Mouse (Mus musculus) kidney, embryonic 15.5 days (tissue): Measurements from ENCODE around the gene Atat1. TPM values are rescaled to one million over a fixed set of nuclear protein-coding genes. Genes with fewer than 3 reads are reported as not detected.
A peak's percentile ranks its signal among the peaks of the same experiment; 100 is the strongest.
"Not testable (repeated sequence)": the region's sequence is repeated elsewhere in the genome, so short reads cannot be mapped to it uniquely, and the experiment has no call there.

Source experiments
- ATAC-seq: fragments of 200-750 bp; cut with Nextera tagmentation; replicated peaks from 2 replicates; pipeline ENCODE4 v1.8.0; 2017; ENCODE audit warnings: moderate TSS enrichment; ENCODE audit not compliant: low FRiP score
- H3K27ac ChIP-seq: fragments of 300-500 bp; sonication (generic); 2 replicates; pipeline ENCODE4 v1.5.1; 2015; ENCODE audit warnings: mild to moderate bottlenecking, inconsistent platforms
- H3K27me3 ChIP-seq: fragments of 300-500 bp; sonication (generic); 2 replicates; pipeline ENCODE4 v1.6.1; 2015; ENCODE audit warnings: inconsistent platforms
- H3K36me3 ChIP-seq: fragments of 300-500 bp; sonication (generic); 2 replicates; pipeline ENCODE4 v1.6.1; 2015; ENCODE audit warnings: inconsistent platforms
- H3K4me1 ChIP-seq: fragments of 300-500 bp; sonication (generic); 2 replicates; pipeline ENCODE4 v1.6.1; 2015; ENCODE audit warnings: inconsistent platforms
- H3K4me2 ChIP-seq: fragments of 300-500 bp; sonication (generic); 2 replicates; pipeline ENCODE4 v1.6.1; 2015; ENCODE audit warnings: moderate library complexity, mild to moderate bottlenecking, inconsistent platforms
- H3K4me3 ChIP-seq: fragments of 300-500 bp; sonication (generic); replicated peaks from 2 replicates; pipeline ENCODE4 v1.5.1; 2015; ENCODE audit warnings: mild to moderate bottlenecking, inconsistent platforms
- H3K9ac ChIP-seq: fragments of 300-500 bp; sonication (generic); 2 replicates; pipeline ENCODE4 v1.6.1; 2015; ENCODE audit warnings: mild to moderate bottlenecking, inconsistent platforms
- H3K9me3 ChIP-seq: fragments of 300-500 bp; sonication (generic); replicated peaks from 2 replicates; pipeline ENCODE4 v1.6.1; 2016; ENCODE audit warnings: inconsistent platforms
- WGBS: fragments of 180-500 bp; shearing (Covaris S2); methylation state at CpG from one replicate; pipeline ENCODE4 v1.1.7; 2015; ENCODE audit warnings: mixed read lengths; 5-methylcytosine and 5-hydroxymethylcytosine counted together
- polyA plus RNA-seq: library from polyadenylated mRNA; unstranded; fragments of >200 nt; fragmentation: Nextera tagmentation; extraction: Ambion mirVana; gene quantifications from 2 replicates; pipeline ENCODE4 v1.2.1, GENCODE M21; 2015

The Atat1 gene
- polyA plus RNA-seq: 86.5 and 91.6 TPM in 2 replicates

DNA sequence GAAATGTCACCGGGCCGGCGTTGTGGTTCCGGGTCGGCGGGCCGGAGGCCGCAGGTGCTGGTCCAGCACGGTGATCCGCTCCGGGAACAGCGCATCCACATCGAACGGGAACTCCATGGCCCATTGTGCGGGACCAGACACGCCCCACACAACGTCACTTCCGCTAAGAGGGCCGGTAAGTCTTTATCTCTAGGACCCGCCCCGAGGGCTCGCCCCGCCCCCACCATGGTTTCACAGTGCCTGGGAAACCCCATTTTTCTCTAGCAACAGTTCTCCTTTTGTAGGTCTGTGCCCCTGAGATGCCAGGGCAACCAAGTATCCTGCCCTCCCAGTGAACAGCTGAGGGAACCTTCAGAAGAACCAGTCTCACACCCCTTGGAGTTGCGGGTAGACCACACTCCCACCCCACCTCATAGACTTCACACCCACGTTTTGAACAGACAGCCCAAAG is at the start of gene Atat1:
Gene Atat1 (minus strand): TSS at position 157 of the 451 bp plus-strand sequence.
- no peaks in the 10 kb centered on the region for H3K9me3 ChIP-seq
- WGBS: 3% methylated on average over 25 of the region's 25 CpGs
- H3K27ac ChIP-seq: peak within 1 kb of the TSS; percentile 82
- no peaks in the 10 kb centered on the region for H3K27me3 ChIP-seq
- H3K4me1 ChIP-seq: peaks cover 21% of the 10 kb centered on the region
- H3K9ac ChIP-seq: peak within 1 kb of the TSS; percentile 61
- peak within 1 kb of the TSS; percentile 77 for H3K4me2 ChIP-seq
- H3K4me3 ChIP-seq: peak within 1 kb of the TSS; percentile 81
- peak; percentile 90 for ATAC-seq
- H3K36me3 ChIP-seq: peaks cover 75% of the 10 kb centered on the region

DNA sequence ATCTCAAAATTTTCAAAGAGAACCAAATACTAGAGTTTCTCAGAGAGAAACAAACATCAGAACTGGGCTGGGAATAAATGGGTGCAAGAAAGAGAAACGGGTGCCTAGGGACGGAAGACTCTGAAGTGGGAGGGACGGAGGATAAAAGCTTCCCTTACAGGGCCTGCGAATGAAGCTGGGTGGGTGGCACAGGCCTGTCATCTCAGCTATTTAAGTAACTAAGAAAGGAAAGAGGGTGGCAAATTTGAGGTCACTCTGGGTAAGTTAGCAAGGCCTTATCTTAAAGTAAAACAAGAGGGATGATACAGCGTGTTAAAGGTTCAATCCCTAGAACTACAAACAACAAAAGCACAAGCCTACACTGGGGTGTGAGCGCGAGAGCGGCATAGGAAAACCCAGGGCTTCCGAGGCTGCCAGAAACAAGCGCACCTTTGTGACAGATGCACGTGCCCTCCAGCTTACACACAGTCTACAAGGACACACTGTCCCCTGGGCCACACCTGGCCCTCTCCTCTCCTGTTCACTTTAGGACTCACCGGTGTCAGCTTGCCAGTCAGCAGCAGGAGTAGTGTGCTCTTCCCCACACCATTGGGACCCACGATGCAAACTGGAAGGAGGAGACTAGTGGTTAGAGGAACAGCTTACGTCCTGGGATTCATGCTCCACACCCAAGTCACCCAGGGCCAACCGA is 48.8 kb upstream of the Atat1 start:
- ATAC-seq: no peak
- Histone ChIP-seq H3K36me3 (peaks cover 86% of the 10 kb centered on the region), H3K9ac (no peak overlapping the region), H3K4me3 (no peak overlapping the region), H3K9me3 (no peaks in the 10 kb centered on the region), H3K4me1 (no peaks in the 10 kb centered on the region), H3K4me2 (no peak overlapping the region), H3K27me3 (no peaks in the 10 kb centered on the region), H3K27ac (no peak overlapping the region)
- 96% methylated on average over 15 of the region's 15 CpGs for WGBS

- WGBS: 83% methylated on average over 8 of the region's 8 CpGs
- Histone ChIP-seq H3K36me3 (peaks cover 46% of the 10 kb centered on the region), H3K4me3 (no peak overlapping the region), H3K4me2 (no peak overlapping the region), H3K9me3 (no peaks in the 10 kb centered on the region), H3K27me3 (no peaks in the 10 kb centered on the region), H3K9ac (no peak overlapping the region), H3K4me1 (no peaks in the 10 kb centered on the region), H3K27ac (no peak overlapping the region)
- no peak for ATAC-seq
These were observed 44.8 kb upstream of the Atat1 start for GRCm38 (mm10) chr17:35954665-35955064.

DNA sequence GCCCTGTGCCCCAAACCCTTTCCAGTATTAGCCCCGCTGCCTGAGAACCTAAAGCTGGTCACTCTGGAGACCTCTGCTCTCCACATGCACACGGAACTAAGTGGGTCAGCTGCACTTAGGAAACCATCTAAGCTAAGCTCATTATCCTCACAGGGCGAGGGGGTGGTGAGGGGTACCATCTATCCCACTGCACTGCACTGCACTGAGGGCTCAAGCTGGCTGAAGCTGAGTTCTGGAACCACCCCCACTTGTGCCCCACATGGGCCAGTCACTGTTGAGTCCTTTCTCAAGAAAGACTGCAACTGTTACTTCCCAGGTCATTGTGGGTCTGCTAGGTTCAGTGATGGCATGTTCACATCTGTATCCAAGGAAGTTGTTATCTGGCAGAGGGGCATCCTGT is 42.7 kb upstream of the Atat1 start:
- H3K4me2 ChIP-seq, ATAC-seq: not testable (repeated sequence)
- 89% methylated on average over 3 of the region's 3 CpGs for WGBS

DNA sequence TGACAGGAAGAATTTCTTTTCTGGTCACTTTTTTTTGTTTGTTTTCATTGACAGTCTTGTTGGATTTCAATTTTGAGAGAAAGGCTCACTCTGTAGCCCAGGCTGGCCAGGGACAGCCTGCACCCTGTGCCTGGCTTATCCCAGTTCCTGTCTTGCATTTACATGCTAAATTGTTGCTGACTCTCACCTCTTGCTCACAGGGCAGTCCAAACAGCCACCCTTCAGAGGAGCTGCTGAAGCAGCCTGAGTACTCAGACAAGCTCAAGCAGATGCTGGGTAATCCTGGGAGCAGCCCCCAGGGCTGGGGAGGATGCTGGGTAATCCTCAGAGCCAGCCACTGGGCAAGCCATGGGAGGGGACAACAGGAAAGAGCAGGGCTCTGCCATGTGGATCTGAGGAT is 41.1 kb upstream of the Atat1 start:
- H3K4me2 ChIP-seq, H3K4me1 ChIP-seq, H3K27me3 ChIP-seq, H3K9me3 ChIP-seq, ATAC-seq, H3K36me3 ChIP-seq, H3K4me3 ChIP-seq, H3K27ac ChIP-seq, H3K9ac ChIP-seq: not testable (repeated sequence)

More for the DNA sequence above, 42.7 kb upstream of the Atat1 start:
- not testable (repeated sequence) for H3K27me3 ChIP-seq, H3K4me1 ChIP-seq, H3K9ac ChIP-seq, H3K9me3 ChIP-seq, H3K27ac ChIP-seq, H3K4me3 ChIP-seq
- peaks cover 25% of the 10 kb centered on the region for H3K36me3 ChIP-seq

DNA sequence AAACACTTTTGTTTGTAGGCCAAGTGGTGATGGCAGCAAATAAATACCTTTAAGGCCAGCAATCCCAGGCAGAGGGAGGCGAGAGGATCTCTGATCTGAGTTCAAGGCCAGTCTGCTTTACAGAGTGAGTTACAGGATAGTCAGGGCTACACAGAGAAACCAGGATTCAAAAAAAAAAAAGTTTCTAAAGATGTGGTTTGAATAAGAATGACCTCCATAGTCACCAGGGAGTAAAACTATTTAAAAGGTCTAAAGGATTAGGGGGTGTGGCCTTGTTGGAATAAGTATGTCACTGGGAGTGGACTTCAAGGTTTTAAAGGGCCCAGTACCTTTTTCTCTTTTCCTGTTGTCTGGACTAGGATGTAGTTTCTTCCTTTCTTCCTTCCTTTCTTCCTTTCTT is 30.1 kb upstream of the Atat1 start:
- Histone ChIP-seq H3K4me3 (no peak overlapping the region), H3K9me3 (no peaks in the 10 kb centered on the region), H3K4me2 (no peak overlapping the region), H3K36me3 (no peaks in the 10 kb centered on the region), H3K27ac (no peak overlapping the region), H3K9ac (no peak overlapping the region), H3K4me1 (no peaks in the 10 kb centered on the region), H3K27me3 (no peaks in the 10 kb centered on the region)
- WGBS: 59% methylated on average over 1 of the region's 1 CpGs
- no peak for ATAC-seq

DNA sequence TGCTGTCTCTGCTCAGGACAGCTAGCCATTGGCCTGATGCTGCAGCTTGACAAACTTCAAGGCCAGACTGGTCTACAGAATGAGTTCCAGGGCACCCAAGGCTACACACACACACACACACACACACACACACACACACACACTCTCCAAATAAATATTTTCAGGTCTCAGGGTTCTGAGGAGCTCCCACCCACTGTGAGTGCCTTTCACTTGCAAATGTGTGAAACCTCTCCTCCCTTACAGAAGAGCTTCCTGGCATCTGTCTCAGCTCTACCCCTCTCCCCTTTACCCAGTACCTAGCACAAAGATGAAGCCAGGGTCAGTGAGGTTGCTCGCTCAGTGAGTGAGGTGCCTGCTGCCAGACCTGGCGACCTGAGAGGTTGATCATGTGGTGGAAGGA is 29.2 kb upstream of the Atat1 start:
- WGBS: 67% methylated on average over 2 of the region's 2 CpGs
- no peaks in the 10 kb centered on the region for H3K27me3 ChIP-seq
- H3K4me3 ChIP-seq: no peak overlapping the region
- ATAC-seq: no peak
- H3K4me1 ChIP-seq: no peaks in the 10 kb centered on the region
- no peak overlapping the region for H3K27ac ChIP-seq
- no peaks in the 10 kb centered on the region for H3K36me3 ChIP-seq
- H3K9ac ChIP-seq: no peak overlapping the region
- H3K4me2 ChIP-seq: no peak overlapping the region
- H3K9me3 ChIP-seq: no peaks in the 10 kb centered on the region

DNA sequence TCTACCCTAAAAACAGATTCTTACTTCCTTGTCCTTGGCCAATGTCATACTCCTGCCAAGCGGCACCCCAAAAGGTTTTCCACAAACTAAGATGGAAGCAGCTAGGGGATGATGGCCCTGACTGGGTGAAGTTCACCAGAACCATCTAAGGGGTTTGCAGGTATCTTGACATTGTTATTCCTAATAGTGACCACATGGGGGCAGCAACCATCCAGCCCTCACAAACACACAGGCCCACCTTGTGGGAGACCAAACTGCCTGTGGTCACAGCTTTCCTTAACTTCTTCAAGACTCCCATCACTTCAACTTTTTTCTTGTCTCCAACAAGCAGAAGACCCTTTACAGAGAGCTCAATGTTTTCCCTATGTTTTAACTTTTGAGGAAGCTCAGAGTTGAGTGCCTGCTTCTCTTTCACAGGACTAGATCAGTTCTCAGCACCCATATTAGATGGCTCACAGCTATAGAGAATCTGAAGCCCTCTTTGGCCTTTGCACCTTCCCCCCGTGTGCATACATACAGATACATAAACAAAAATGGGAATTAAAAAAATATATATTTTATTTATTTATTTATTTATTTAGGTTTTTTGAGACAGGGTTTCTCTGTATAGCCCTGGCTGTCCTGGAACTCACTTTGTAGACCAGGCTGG is 27.9 kb upstream of the Atat1 start:
- H3K9ac ChIP-seq: no peak overlapping the region
- H3K27me3 ChIP-seq: no peaks in the 10 kb centered on the region
- 50% methylated on average over 2 of the region's 2 CpGs for WGBS
- H3K9me3 ChIP-seq: no peaks in the 10 kb centered on the region
- no peaks in the 10 kb centered on the region for H3K4me1 ChIP-seq
- no peak overlapping the region for H3K4me2 ChIP-seq
- no peaks in the 10 kb centered on the region for H3K36me3 ChIP-seq
- peak; percentile 69; the same call in 1 of the 2 replicates for ATAC-seq
- no peak overlapping the region for H3K4me3 ChIP-seq
- no peak overlapping the region for H3K27ac ChIP-seq

DNA sequence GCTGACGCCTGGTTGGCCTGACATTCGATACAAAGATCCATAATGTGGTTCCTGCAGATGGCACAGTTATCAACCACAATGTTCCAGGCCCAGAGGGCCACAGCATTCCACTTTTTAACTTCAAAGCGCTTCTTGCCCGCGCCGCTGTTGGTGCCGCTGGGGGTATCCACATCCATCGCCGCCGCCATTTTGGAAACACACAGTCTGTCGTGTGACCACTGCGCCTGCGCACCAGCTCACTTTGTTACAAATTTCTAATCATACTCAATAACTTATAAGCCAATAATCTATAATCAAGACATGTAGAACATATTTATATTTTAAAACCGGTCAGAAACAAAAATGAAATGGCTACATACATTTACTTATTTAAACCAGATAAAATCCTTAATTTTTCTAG is 25.9 kb upstream of the Atat1 start:
- H3K4me2 ChIP-seq, ATAC-seq: not testable (repeated sequence)
- peaks cover 11% of the 10 kb centered on the region for H3K36me3 ChIP-seq

DNA sequence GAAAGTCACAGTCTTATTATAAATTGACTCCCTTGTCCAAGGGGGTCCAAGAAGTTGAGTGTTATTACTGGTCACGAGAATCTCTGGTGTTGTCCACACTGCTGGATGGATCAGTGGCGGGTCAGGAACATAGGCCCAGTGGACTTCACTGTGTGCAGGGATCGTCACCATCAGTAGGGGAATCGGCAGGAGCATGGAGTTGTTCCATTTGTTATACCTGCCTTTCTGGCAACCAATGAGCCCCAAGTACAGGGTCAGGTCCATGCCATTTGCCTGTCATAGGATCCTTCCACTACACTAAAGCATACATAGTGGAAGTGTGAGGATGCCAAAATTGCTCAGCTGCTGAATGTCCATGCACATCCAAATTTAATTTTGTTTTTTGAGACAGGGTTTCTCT is 22.7 kb upstream of the Atat1 start:
- WGBS: 89% methylated on average over 4 of the region's 4 CpGs
- H3K9me3 ChIP-seq: no peaks in the 10 kb centered on the region
- H3K36me3 ChIP-seq: peaks cover 43% of the 10 kb centered on the region
- no peaks in the 10 kb centered on the region for H3K4me1 ChIP-seq
- H3K27ac ChIP-seq: no peak overlapping the region
- H3K9ac ChIP-seq: no peak overlapping the region
- ATAC-seq: no peak
- no peak overlapping the region for H3K4me3 ChIP-seq
- no peaks in the 10 kb centered on the region for H3K27me3 ChIP-seq
- H3K4me2 ChIP-seq: no peak overlapping the region

More for the DNA sequence above, 25.9 kb upstream of the Atat1 start:
- not testable (repeated sequence) for H3K9me3 ChIP-seq, H3K27ac ChIP-seq, H3K4me3 ChIP-seq, H3K9ac ChIP-seq, H3K4me1 ChIP-seq, H3K27me3 ChIP-seq
- 87% methylated on average over 14 of the region's 14 CpGs for WGBS

- peaks cover 63% of the 10 kb centered on the region for H3K36me3 ChIP-seq
- 0 out of 2 replicates have a peak, but pooled peaks have one; percentile 26 for ATAC-seq
These were observed 20.8 kb upstream of the Atat1 start for GRCm38 (mm10) chr17:35930627-35931026.

GRCm38 (mm10) chr17:35929534-35929933 is 19.7 kb upstream of the Atat1 start:
- peaks cover 74% of the 10 kb centered on the region for H3K36me3 ChIP-seq
- H3K4me3 ChIP-seq: no peak overlapping the region
- ATAC-seq: no peak
- no peaks in the 10 kb centered on the region for H3K4me1 ChIP-seq
- H3K4me2 ChIP-seq: no peak overlapping the region
- 94% methylated on average over 2 of the region's 2 CpGs for WGBS
- no peaks in the 10 kb centered on the region for H3K27me3 ChIP-seq
- no peak overlapping the region for H3K27ac ChIP-seq
- no peak overlapping the region for H3K9ac ChIP-seq
- H3K9me3 ChIP-seq: no peaks in the 10 kb centered on the region

More at GRCm38 (mm10) chr17:35930627-35931026, 20.8 kb upstream of the Atat1 start:
- Histone ChIP-seq H3K4me3 (no peak overlapping the region), H3K27ac (no peak overlapping the region), H3K27me3 (no peaks in the 10 kb centered on the region), H3K9ac (no peak overlapping the region), H3K9me3 (no peaks in the 10 kb centered on the region), H3K4me2 (no peak overlapping the region), H3K4me1 (no peaks in the 10 kb centered on the region)
- 95% methylated on average over 12 of the region's 12 CpGs for WGBS
